Mouse (Mus musculus): ENCODE results near the gene Yap1. TPM values are rescaled to one million over a fixed set of nuclear protein-coding genes. Genes with fewer than 3 reads are reported as not detected.
A peak's percentile ranks its signal among the peaks of the same experiment; 100 is the strongest.

Gene Yap1
- total RNA-seq (2015; ENCODE audit: low replicate concordance) (not detected in 2 replicates), total RNA-seq (2017; ENCODE audit: low replicate concordance) (not detected in 2 replicates)

- no peak for ATAC-seq (replicated peaks; ENCODE audit: low FRiP score, poor library complexity, severe bottlenecking)
Measured at GRCm38 (mm10) chr9:8004370-8004991, at the start of gene Yap1. Yap1 (minus strand) TSS chr9:8004596.

GRCm38 (mm10) chr9:8043044-8043387 is 38.6 kb upstream of the Yap1 start:
- ATAC-seq (replicated peaks; ENCODE audit: low FRiP score, poor library complexity, severe bottlenecking): no peak

- ATAC-seq (replicated peaks; ENCODE audit: low FRiP score, poor library complexity, severe bottlenecking): 0 out of 2 replicates have a peak, but pooled peaks have one; percentile 35
Measured at GRCm38 (mm10) chr9:8042338-8043043, 38.1 kb upstream of the Yap1 start, which contains the start of gene Cfap300. Cfap300 (minus strand) TSS chr9:8042823.

GRCm38 (mm10) chr9:8035546-8035945 is 31.1 kb upstream of the Yap1 start:
- ATAC-seq (replicated peaks; ENCODE audit: low FRiP score, poor library complexity, severe bottlenecking): no peak

GRCm38 (mm10) chr9:8035091-8035490 is 30.7 kb upstream of the Yap1 start:
- ATAC-seq (replicated peaks; ENCODE audit: low FRiP score, poor library complexity, severe bottlenecking): no peak

- ATAC-seq (replicated peaks; ENCODE audit: low FRiP score, poor library complexity, severe bottlenecking): no peak
Measured at GRCm38 (mm10) chr9:8034143-8034542, 29.7 kb upstream of the Yap1 start.

GRCm38 (mm10) chr9:8032847-8033246 is 28.5 kb upstream of the Yap1 start:
- no peak for ATAC-seq (replicated peaks; ENCODE audit: low FRiP score, poor library complexity, severe bottlenecking)

GRCm38 (mm10) chr9:8018609-8019008 is 14.2 kb upstream of the Yap1 start:
- no peak for ATAC-seq (replicated peaks; ENCODE audit: low FRiP score, poor library complexity, severe bottlenecking)

GRCm38 (mm10) chr9:8017253-8017913 is 13.0 kb upstream of the Yap1 start:
- no peak for ATAC-seq (replicated peaks; ENCODE audit: low FRiP score, poor library complexity, severe bottlenecking)

- ATAC-seq (replicated peaks; ENCODE audit: low FRiP score, poor library complexity, severe bottlenecking): no peak
Measured at GRCm38 (mm10) chr9:8003301-8004271, 810 bp downstream of the Yap1 start.

- ATAC-seq (replicated peaks; ENCODE audit: low FRiP score, poor library complexity, severe bottlenecking): no peak
Measured at GRCm38 (mm10) chr9:8002806-8003205, 1.6 kb downstream of the Yap1 start.

GRCm38 (mm10) chr9:8001352-8001751 is 3.0 kb downstream of the Yap1 start:
- no peak for ATAC-seq (replicated peaks; ENCODE audit: low FRiP score, poor library complexity, severe bottlenecking)

- ATAC-seq (replicated peaks; ENCODE audit: low FRiP score, poor library complexity, severe bottlenecking): no peak
Measured at GRCm38 (mm10) chr9:7994275-7994674, 10.1 kb downstream of the Yap1 start.

- ATAC-seq (replicated peaks; ENCODE audit: low FRiP score, poor library complexity, severe bottlenecking): no peak
Measured at GRCm38 (mm10) chr9:7992651-7993050, 11.7 kb downstream of the Yap1 start.

GRCm38 (mm10) chr9:7990897-7991296 is 13.5 kb downstream of the Yap1 start:
- no peak for ATAC-seq (replicated peaks; ENCODE audit: low FRiP score, poor library complexity, severe bottlenecking)

GRCm38 (mm10) chr9:7987119-7987518 is 17.3 kb downstream of the Yap1 start:
- ATAC-seq (replicated peaks; ENCODE audit: low FRiP score, poor library complexity, severe bottlenecking): no peak

GRCm38 (mm10) chr9:7984287-7984686 is 20.1 kb downstream of the Yap1 start:
- no peak for ATAC-seq (replicated peaks; ENCODE audit: low FRiP score, poor library complexity, severe bottlenecking)

GRCm38 (mm10) chr9:7983665-7984064 is 20.7 kb downstream of the Yap1 start:
- no peak for ATAC-seq (replicated peaks; ENCODE audit: low FRiP score, poor library complexity, severe bottlenecking)

- ATAC-seq (replicated peaks; ENCODE audit: low FRiP score, poor library complexity, severe bottlenecking): no peak
Measured at GRCm38 (mm10) chr9:7980162-7980561, 24.2 kb downstream of the Yap1 start.

Measured in erythroblast, adult 5-6 weeks (primary cell).